Mouse (Mus musculus): ENCODE data around the gene Timm8a2. TPM values are rescaled to one million over a fixed set of nuclear protein-coding genes. Genes with fewer than 3 reads are reported as not detected.

Timm8a2 gene
- polyA plus RNA-seq, 1 experiment from 2014 or later, result not detected

GRCm38 (mm10) chr14:122017958-122018357 is 16.5 kb upstream of the Timm8a2 start:
- H3K9ac ChIP-seq (ENCODE audit: low read length), result no peak overlapping the region
- WGBS, result 88% methylated on average over 2 of the region's 2 CpGs

GRCm38 (mm10) chr14:122019389-122019788 is 15.1 kb upstream of the Timm8a2 start:
- DNase-seq (ENCODE audit: low spot score) (no peak), ATAC-seq (replicated peaks; ENCODE audit: low FRiP score) (no peak)
- 96% methylated on average over 2 of the region's 2 CpGs for WGBS
- no peak overlapping the region for H3K4me3 ChIP-seq (ENCODE audit: low read depth, low read length)
- no peaks in the 10 kb centered on the region for H3K4me1 ChIP-seq (replicated peaks; ENCODE audit: control insufficient read depth, insufficient read depth, low read length)
- H3K27ac ChIP-seq (ENCODE audit: low read depth, low read length), result no peak overlapping the region
- H3K9ac ChIP-seq (ENCODE audit: low read length), result no peak overlapping the region
- H3K4me2 ChIP-seq (ENCODE audit: low read depth, low read length, severe bottlenecking), result no peak overlapping the region
- H3K36me3 ChIP-seq (ENCODE audit: control insufficient read depth, insufficient read depth, low read length), result no peaks in the 10 kb centered on the region; the same call in 1 of the 2 replicates
- H3K27me3 ChIP-seq (ENCODE audit: control insufficient read depth, insufficient read depth, low read length), result no peaks in the 10 kb centered on the region
- H3K9me3 ChIP-seq (ENCODE audit: control insufficient read depth, low read length), result no peaks in the 10 kb centered on the region

More at GRCm38 (mm10) chr14:122017958-122018357, 16.5 kb upstream of the Timm8a2 start:
- Histone ChIP-seq H3K4me3 (ENCODE audit: low read depth, low read length) (no peak overlapping the region), H3K36me3 (ENCODE audit: control insufficient read depth, insufficient read depth, low read length) (no peaks in the 10 kb centered on the region; the same call in 1 of the 2 replicates), H3K27me3 (ENCODE audit: control insufficient read depth, insufficient read depth, low read length) (no peaks in the 10 kb centered on the region), H3K9me3 (ENCODE audit: control insufficient read depth, low read length) (no peaks in the 10 kb centered on the region), H3K4me2 (ENCODE audit: low read depth, low read length, severe bottlenecking) (no peak overlapping the region), H3K4me1 (replicated peaks; ENCODE audit: control insufficient read depth, insufficient read depth, low read length) (no peaks in the 10 kb centered on the region), H3K27ac (ENCODE audit: low read depth, low read length) (no peak overlapping the region)
- ATAC-seq (replicated peaks; ENCODE audit: low FRiP score) (no peak), DNase-seq (ENCODE audit: low spot score) (no peak)

DNA sequence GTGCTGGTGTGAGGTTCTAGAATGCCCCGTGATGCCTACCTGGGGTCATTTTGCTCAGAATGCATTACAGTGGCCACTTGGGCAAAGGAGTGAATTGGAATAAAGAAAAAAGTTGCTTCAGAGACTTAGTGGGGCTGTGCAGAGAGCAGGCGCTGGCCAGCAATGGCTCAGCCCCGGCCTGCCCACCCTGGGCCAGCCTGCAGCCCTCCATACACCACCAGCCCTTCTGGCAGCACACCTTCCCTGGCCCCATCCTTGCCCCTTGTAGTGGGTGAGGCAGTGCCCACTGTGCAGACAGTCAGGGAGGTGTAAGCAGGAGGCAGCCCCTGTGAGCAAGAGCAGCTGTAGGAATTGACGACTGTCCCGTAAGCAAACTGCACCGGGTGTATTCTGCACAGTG is 13.9 kb upstream of the Timm8a2 start:
- Histone ChIP-seq H3K4me1 (replicated peaks; ENCODE audit: control insufficient read depth, insufficient read depth, low read length) (no peaks in the 10 kb centered on the region), H3K36me3 (ENCODE audit: control insufficient read depth, insufficient read depth, low read length) (no peaks in the 10 kb centered on the region; the same call in 1 of the 2 replicates), H3K4me2 (ENCODE audit: low read depth, low read length, severe bottlenecking) (no peak overlapping the region), H3K4me3 (ENCODE audit: low read depth, low read length) (no peak overlapping the region), H3K9me3 (ENCODE audit: control insufficient read depth, low read length) (no peaks in the 10 kb centered on the region), H3K9ac (ENCODE audit: low read length) (no peak overlapping the region), H3K27ac (ENCODE audit: low read depth, low read length) (no peak overlapping the region), H3K27me3 (ENCODE audit: control insufficient read depth, insufficient read depth, low read length) (no peaks in the 10 kb centered on the region)
- ATAC-seq (replicated peaks; ENCODE audit: low FRiP score) (no peak), DNase-seq (ENCODE audit: low spot score) (no peak)
- 96% methylated on average over 6 of the region's 6 CpGs for WGBS

DNA sequence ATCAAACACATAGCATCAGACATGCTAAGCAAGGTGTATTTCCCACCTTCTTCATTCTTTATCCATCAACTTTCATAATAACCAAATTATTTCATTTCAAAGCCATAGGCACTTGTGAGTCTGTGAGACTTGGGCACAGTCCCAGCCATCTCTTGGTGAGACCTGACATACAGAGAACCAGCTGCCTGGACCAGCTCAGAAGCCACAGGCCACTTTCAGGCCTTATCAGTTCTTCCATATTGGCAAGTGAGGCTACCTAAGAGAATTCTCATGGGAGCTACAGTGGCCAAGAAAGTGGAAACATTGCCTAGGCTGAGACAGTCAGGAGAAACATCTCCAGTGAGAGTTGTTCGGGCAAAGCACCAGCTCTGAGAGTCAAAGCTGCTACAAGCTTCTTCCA is 11.4 kb upstream of the Timm8a2 start:
- no peaks in the 10 kb centered on the region; the same call in 1 of the 2 replicates for H3K36me3 ChIP-seq (ENCODE audit: control insufficient read depth, insufficient read depth, low read length)
- H3K9me3 ChIP-seq (ENCODE audit: control insufficient read depth, low read length), result no peaks in the 10 kb centered on the region
- 89% methylated on average over 1 of the region's 1 CpGs for WGBS
- no peak for DNase-seq (ENCODE audit: low spot score)
- no peak for ATAC-seq (replicated peaks; ENCODE audit: low FRiP score)
- H3K4me1 ChIP-seq (replicated peaks; ENCODE audit: control insufficient read depth, insufficient read depth, low read length), result no peaks in the 10 kb centered on the region
- no peak overlapping the region for H3K4me3 ChIP-seq (ENCODE audit: low read depth, low read length)
- no peaks in the 10 kb centered on the region for H3K27me3 ChIP-seq (ENCODE audit: control insufficient read depth, insufficient read depth, low read length)
- H3K4me2 ChIP-seq (ENCODE audit: low read depth, low read length, severe bottlenecking), result no peak overlapping the region
- no peak overlapping the region for H3K9ac ChIP-seq (ENCODE audit: low read length)
- no peak overlapping the region for H3K27ac ChIP-seq (ENCODE audit: low read depth, low read length)

GRCm38 (mm10) chr14:122023928-122024327 is 10.5 kb upstream of the Timm8a2 start:
- ATAC-seq (replicated peaks; ENCODE audit: low FRiP score), result no peak
- no peaks in the 10 kb centered on the region for H3K4me1 ChIP-seq (replicated peaks; ENCODE audit: control insufficient read depth, insufficient read depth, low read length)
- no peak for DNase-seq (ENCODE audit: low spot score)
- no peaks in the 10 kb centered on the region for H3K27me3 ChIP-seq (ENCODE audit: control insufficient read depth, insufficient read depth, low read length)
- H3K4me2 ChIP-seq (ENCODE audit: low read depth, low read length, severe bottlenecking), result no peak overlapping the region
- no peaks in the 10 kb centered on the region for H3K9me3 ChIP-seq (ENCODE audit: control insufficient read depth, low read length)
- no peak overlapping the region for H3K4me3 ChIP-seq (ENCODE audit: low read depth, low read length)
- no peak overlapping the region for H3K9ac ChIP-seq (ENCODE audit: low read length)
- H3K27ac ChIP-seq (ENCODE audit: low read depth, low read length), result no peak overlapping the region
- H3K36me3 ChIP-seq (ENCODE audit: control insufficient read depth, insufficient read depth, low read length), result no peaks in the 10 kb centered on the region; the same call in 1 of the 2 replicates

- WGBS, result 92% methylated on average over 11 of the region's 11 CpGs
- Histone ChIP-seq H3K27ac (ENCODE audit: low read depth, low read length) (no peak overlapping the region), H3K4me3 (ENCODE audit: low read depth, low read length) (no peak overlapping the region), H3K27me3 (ENCODE audit: control insufficient read depth, insufficient read depth, low read length) (no peaks in the 10 kb centered on the region), H3K4me2 (ENCODE audit: low read depth, low read length, severe bottlenecking) (no peak overlapping the region), H3K36me3 (ENCODE audit: control insufficient read depth, insufficient read depth, low read length) (no peaks in the 10 kb centered on the region), H3K9ac (ENCODE audit: low read length) (no peak overlapping the region), H3K4me1 (replicated peaks; ENCODE audit: control insufficient read depth, insufficient read depth, low read length) (no peaks in the 10 kb centered on the region), H3K9me3 (ENCODE audit: control insufficient read depth, low read length) (no peaks in the 10 kb centered on the region)
- no peak for ATAC-seq (replicated peaks; ENCODE audit: low FRiP score)
- no peak for DNase-seq (ENCODE audit: low spot score)
Measured at GRCm38 (mm10) chr14:122028926-122029745, 5.3 kb upstream of the Timm8a2 start.

DNA sequence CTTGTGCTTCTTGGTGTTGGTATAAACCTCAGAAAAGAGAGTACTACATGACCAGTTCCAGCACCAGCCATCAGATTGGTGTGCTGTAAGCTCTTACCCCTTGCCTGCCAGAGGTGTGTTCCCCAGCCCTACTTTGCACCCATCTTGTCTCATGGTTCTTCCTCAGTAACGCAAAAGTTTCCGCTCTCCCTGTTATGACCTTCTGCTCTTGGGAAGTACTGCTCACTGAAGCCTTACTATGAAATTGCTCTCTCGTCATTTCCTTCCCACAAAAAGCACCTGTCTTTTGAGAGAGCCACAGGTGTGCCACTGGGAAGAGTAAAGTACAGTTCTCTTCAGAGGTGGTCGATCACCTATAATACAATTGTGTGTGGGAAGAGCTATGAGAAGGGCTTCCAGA is 4.6 kb upstream of the Timm8a2 start:
- ATAC-seq (replicated peaks; ENCODE audit: low FRiP score) (no peak), DNase-seq (ENCODE audit: low spot score) (no peak)
- Histone ChIP-seq H3K27ac (ENCODE audit: low read depth, low read length) (no peak overlapping the region), H3K36me3 (ENCODE audit: control insufficient read depth, insufficient read depth, low read length) (no peaks in the 10 kb centered on the region), H3K4me3 (ENCODE audit: low read depth, low read length) (no peak overlapping the region), H3K27me3 (ENCODE audit: control insufficient read depth, insufficient read depth, low read length) (no peaks in the 10 kb centered on the region), H3K4me2 (ENCODE audit: low read depth, low read length, severe bottlenecking) (no peak overlapping the region), H3K9ac (ENCODE audit: low read length) (no peak overlapping the region), H3K4me1 (replicated peaks; ENCODE audit: control insufficient read depth, insufficient read depth, low read length) (no peaks in the 10 kb centered on the region), H3K9me3 (ENCODE audit: control insufficient read depth, low read length) (no peaks in the 10 kb centered on the region)
- 91% methylated on average over 4 of the region's 4 CpGs for WGBS

- no peak overlapping the region for H3K9ac ChIP-seq (ENCODE audit: low read length)
- no peak overlapping the region for H3K4me2 ChIP-seq (ENCODE audit: low read depth, low read length, severe bottlenecking)
- ATAC-seq (replicated peaks; ENCODE audit: low FRiP score), result no peak
- H3K36me3 ChIP-seq (ENCODE audit: control insufficient read depth, insufficient read depth, low read length), result no peaks in the 10 kb centered on the region
- H3K4me3 ChIP-seq (ENCODE audit: low read depth, low read length), result no peak overlapping the region
- no peaks in the 10 kb centered on the region for H3K4me1 ChIP-seq (replicated peaks; ENCODE audit: control insufficient read depth, insufficient read depth, low read length)
- H3K27me3 ChIP-seq (ENCODE audit: control insufficient read depth, insufficient read depth, low read length), result no peaks in the 10 kb centered on the region
- DNase-seq (ENCODE audit: low spot score), result no peak
- H3K27ac ChIP-seq (ENCODE audit: low read depth, low read length), result no peak overlapping the region
- H3K9me3 ChIP-seq (ENCODE audit: control insufficient read depth, low read length), result no peaks in the 10 kb centered on the region
- 92% methylated on average over 2 of the region's 2 CpGs for WGBS
Measured at GRCm38 (mm10) chr14:122032045-122032444, 2.4 kb upstream of the Timm8a2 start.

DNA sequence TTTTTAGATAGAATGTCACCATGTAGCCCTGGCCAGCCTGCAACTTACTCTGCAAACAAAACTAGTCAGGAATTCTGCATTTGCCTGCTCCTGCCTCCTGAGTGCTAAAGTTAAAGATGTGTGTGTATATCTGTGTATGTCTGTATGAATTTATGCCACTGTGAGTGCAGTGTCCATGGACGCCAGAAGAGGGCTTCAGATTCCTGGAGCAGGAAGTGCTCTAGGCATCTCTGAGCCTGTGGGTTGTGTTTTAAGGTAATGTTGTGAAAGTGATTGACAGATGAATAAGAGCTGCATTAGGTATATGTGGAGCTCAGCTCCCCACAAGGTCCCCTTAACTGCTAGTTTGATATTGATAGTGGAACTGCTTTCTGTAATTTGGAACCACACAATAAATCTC is 707 bp downstream of the Timm8a2 start:
- WGBS, result 89% methylated on average over 1 of the region's 1 CpGs
- Histone ChIP-seq H3K27ac (ENCODE audit: low read depth, low read length) (no peak overlapping the region), H3K27me3 (ENCODE audit: control insufficient read depth, insufficient read depth, low read length) (no peaks in the 10 kb centered on the region), H3K4me3 (ENCODE audit: low read depth, low read length) (no peak overlapping the region), H3K9me3 (ENCODE audit: control insufficient read depth, low read length) (no peaks in the 10 kb centered on the region), H3K4me2 (ENCODE audit: low read depth, low read length, severe bottlenecking) (no peak overlapping the region), H3K4me1 (replicated peaks; ENCODE audit: control insufficient read depth, insufficient read depth, low read length) (no peaks in the 10 kb centered on the region), H3K36me3 (ENCODE audit: control insufficient read depth, insufficient read depth, low read length) (no peaks in the 10 kb centered on the region), H3K9ac (ENCODE audit: low read length) (no peak overlapping the region)
- no peak for ATAC-seq (replicated peaks; ENCODE audit: low FRiP score)
- no peak for DNase-seq (ENCODE audit: low spot score)
